Mouse (Mus musculus) liver, postnatal 0 days (tissue): ENCODE measurements around the gene Tesk1.

ENCODE experiments used
- CTCF ChIP-seq: sonication (generic); IDR thresholded peaks from 2 replicates; pipeline ENCODE4 v1.5.1; 2016; ENCODE audit warnings: antibody characterized with exemption, low read depth
- EP300 ChIP-seq: IDR thresholded peaks from 2 replicates; pipeline ENCODE4 v1.6.1; 2016; ENCODE audit warnings: antibody characterized with exemption, low read depth, mild to moderate bottlenecking

DNA sequence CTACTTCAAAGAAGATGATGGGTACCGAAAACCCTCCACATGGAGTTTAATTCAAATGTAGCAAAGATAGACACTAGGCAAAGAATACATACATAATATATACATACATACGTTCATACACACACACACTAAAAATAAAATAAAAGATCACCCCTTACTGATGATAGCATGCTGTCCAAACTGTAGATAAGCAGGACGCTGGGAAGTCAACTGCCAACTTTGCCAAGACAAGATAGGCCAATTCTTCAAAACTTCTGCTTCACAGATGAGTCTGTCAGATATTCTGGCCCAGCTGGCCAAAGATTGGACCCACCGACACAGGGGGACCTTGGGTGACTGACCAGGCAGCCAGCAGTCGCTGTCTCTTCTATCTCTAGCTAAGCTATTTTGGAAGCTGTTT, 21.4 kb downstream of the Tesk1 start:
- TF ChIP-seq CTCF, result no peak
- TF ChIP-seq EP300, result no peak
